Mouse (Mus musculus): Measurements from ENCODE around the gene Espn. TPM values are rescaled to one million over a fixed set of nuclear protein-coding genes. Genes with fewer than 3 reads are reported as not detected.

Espn gene
- total and polyA plus RNA-seq, 3 experiments: 1.7 to 8.3 (median 2.3) TPM

GRCm38 (mm10) chr4:152125161-152126025 lies 26.8 kb downstream of the Espn start:
- peak; percentile 85 for DNase-seq

- DNase-seq: no peak
Observed at GRCm38 (mm10) chr4:152124361-152124961, 27.7 kb downstream of the Espn start.

- no peak for DNase-seq
Observed at GRCm38 (mm10) chr4:152121183-152121505, 31.0 kb downstream of the Espn start.

GRCm38 (mm10) chr4:152120311-152121182 lies 31.6 kb downstream of the Espn start:
- DNase-seq: no peak

GRCm38 (mm10) chr4:152119396-152120292 lies 32.5 kb downstream of the Espn start:
- peak; percentile 29 for DNase-seq

- no peak for DNase-seq
Observed at GRCm38 (mm10) chr4:152117538-152117937, 34.6 kb downstream of the Espn start.

- no peak for DNase-seq
Observed at GRCm38 (mm10) chr4:152115921-152116612, 36.1 kb downstream of the Espn start, which contains the start of gene Tnfrsf25. Tnfrsf25 (plus strand) TSS chr4:152115934.

GRCm38 (mm10) chr4:152114080-152114479 lies 38.1 kb downstream of the Espn start:
- no peak for DNase-seq

- no peak for DNase-seq
Observed at GRCm38 (mm10) chr4:152112329-152112728, 39.8 kb downstream of the Espn start.

- no peak for DNase-seq
Observed at GRCm38 (mm10) chr4:152110689-152111088, 41.5 kb downstream of the Espn start.

GRCm38 (mm10) chr4:152109509-152109908 lies 42.7 kb downstream of the Espn start:
- no peak for DNase-seq

- no peak for DNase-seq
Observed at GRCm38 (mm10) chr4:152108673-152109072, 43.5 kb downstream of the Espn start.

GRCm38 (mm10) chr4:152107971-152108509 lies 44.1 kb downstream of the Espn start:
- peak; percentile 91 for DNase-seq

- peak; percentile 52 for DNase-seq
Observed at GRCm38 (mm10) chr4:152107493-152107892, 44.7 kb downstream of the Espn start.

GRCm38 (mm10) chr4:152106746-152107145 lies 45.4 kb downstream of the Espn start:
- DNase-seq: no peak

- peak; percentile 66 for DNase-seq
Observed at GRCm38 (mm10) chr4:152103025-152103424, 49.1 kb downstream of the Espn start.

- DNase-seq: no peak
Observed at GRCm38 (mm10) chr4:152101921-152102320, 50.2 kb downstream of the Espn start.

GRCm38 (mm10) chr4:152101081-152101653 lies 51.0 kb downstream of the Espn start:
- DNase-seq: no peak

- no peak for DNase-seq
Observed at GRCm38 (mm10) chr4:152100541-152100940, 51.6 kb downstream of the Espn start.
